Mouse (Mus musculus) stomach, postnatal 0 days (tissue): ENCODE measurements around the gene Ppard. TPM values are rescaled to one million over a fixed set of nuclear protein-coding genes. Genes with fewer than 3 reads are reported as not detected.
"Not testable (repeated sequence)": the region's sequence is repeated elsewhere in the genome, so short reads cannot be mapped to it uniquely, and the experiment has no call there.

Source experiments
- ATAC-seq: fragments of 200-750 bp; cut with Nextera tagmentation; 2 replicates; pipeline ENCODE4 v1.8.0; 2017; ENCODE audit not compliant: low FRiP score, low TSS enrichment
- DNase-seq: peaks from one replicate; pipeline ENCODE4 v3.0.0-alpha.2; 2016; ENCODE audit warnings: low spot score
- H3K27ac ChIP-seq: fragments of 300-500 bp; sonication (generic); replicated peaks from 2 replicates; pipeline ENCODE4 v1.5.1; 2014; ENCODE audit warnings: mild to moderate bottlenecking, control low read depth
- H3K27me3 ChIP-seq: fragments of 300-500 bp; sonication (generic); 2 replicates; pipeline ENCODE4 v1.6.1; 2014; ENCODE audit warnings: low read length; ENCODE audit not compliant: control insufficient read depth, insufficient read depth
- H3K36me3 ChIP-seq: fragments of 300-500 bp; sonication (generic); 2 replicates; pipeline ENCODE4 v1.6.1; 2014; ENCODE audit warnings: low read length, mixed read lengths; ENCODE audit not compliant: control insufficient read depth, insufficient read depth
- H3K4me1 ChIP-seq: fragments of 300-500 bp; sonication (generic); replicated peaks from 2 replicates; pipeline ENCODE4 v1.6.1; 2014; ENCODE audit warnings: antibody characterized with exemption; ENCODE audit not compliant: control insufficient read depth, insufficient read depth
- H3K4me2 ChIP-seq: fragments of 300-500 bp; sonication (generic); replicated peaks from 2 replicates; pipeline ENCODE4 v1.6.1; 2014; ENCODE audit warnings: low read depth, mild to moderate bottlenecking, control low read depth, moderate library complexity
- H3K4me3 ChIP-seq: fragments of 300-500 bp; sonication (generic); 2 replicates; pipeline ENCODE4 v1.5.1; 2014; ENCODE audit warnings: low read depth, low read length, control low read depth
- H3K9ac ChIP-seq: fragments of 300-500 bp; sonication (generic); 2 replicates; pipeline ENCODE4 v1.6.1; 2014; ENCODE audit warnings: mild to moderate bottlenecking, low read length, control low read depth, mixed read lengths
- H3K9me3 ChIP-seq: fragments of 300-500 bp; sonication (generic); 2 replicates; pipeline ENCODE4 v1.6.1; 2016; ENCODE audit warnings: low read length; ENCODE audit not compliant: control insufficient read depth
- CTCF ChIP-seq: IDR thresholded peaks from 2 replicates; pipeline ENCODE4 v1.5.1; 2016; ENCODE audit warnings: antibody characterized with exemption, low read depth, mild to moderate bottlenecking, moderate library complexity
- EP300 ChIP-seq: optimal IDR thresholded peaks from 2 replicates; pipeline ENCODE3; 2016; ENCODE audit warnings: antibody characterized with exemption
- WGBS: fragments of 180-500 bp; shearing (Covaris S2); extraction: QIAGEN DNeasy Blood & Tissue Kit; methylation state at CpG from one replicate; pipeline ENCODE4 v1.1.7; 2014; 5-methylcytosine and 5-hydroxymethylcytosine counted together
- polyA plus RNA-seq: library from polyadenylated mRNA; unstranded; fragments of >200 nt; fragmentation: Nextera tagmentation; extraction: Ambion mirVana; gene quantifications from 2 replicates; pipeline ENCODE4 v1.2.1, GENCODE M21; 2015

Gene Ppard
- polyA plus RNA-seq, 1 experiment from 2014 or later: 3.4 TPM

DNA sequence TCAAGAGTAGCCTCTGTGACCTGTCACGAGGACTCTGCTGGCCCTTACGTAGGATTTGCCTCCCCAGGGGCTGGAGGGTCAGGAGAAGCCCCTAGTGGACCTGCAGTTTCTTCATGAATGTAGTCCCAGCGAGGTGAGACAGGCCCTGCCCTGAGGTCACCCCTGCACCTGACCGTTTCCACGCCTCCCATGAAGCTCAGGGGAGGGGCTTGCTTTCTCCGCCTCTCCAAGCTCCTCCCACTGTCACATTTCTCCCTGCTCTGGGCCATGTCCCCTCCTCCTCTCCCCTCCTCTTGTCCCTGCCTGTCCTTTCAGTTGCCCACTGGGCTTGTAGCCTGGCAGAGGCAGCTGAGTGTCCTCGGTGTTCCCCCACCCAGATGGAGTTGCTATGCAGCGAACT, 84.6 kb downstream of the Ppard start:
- Histone ChIP-seq H3K27me3 (no peaks in the 10 kb centered on the region), H3K27ac (no peak overlapping the region), H3K9me3 (no peaks in the 10 kb centered on the region), H3K9ac (no peak overlapping the region), H3K36me3 (peaks cover 19% of the 10 kb centered on the region; the same call in 1 of the 2 replicates), H3K4me1 (0 out of 2 replicates have a peak, but pooled peaks cover 3% of the 10 kb centered on the region), H3K4me3 (no peak overlapping the region), H3K4me2 (no peak overlapping the region)
- WGBS: 72% methylated on average over 8 of the region's 8 CpGs
- TF ChIP-seq EP300 (no peak), CTCF (no peak)
- ATAC-seq (no peak), DNase-seq (no peak)

DNA sequence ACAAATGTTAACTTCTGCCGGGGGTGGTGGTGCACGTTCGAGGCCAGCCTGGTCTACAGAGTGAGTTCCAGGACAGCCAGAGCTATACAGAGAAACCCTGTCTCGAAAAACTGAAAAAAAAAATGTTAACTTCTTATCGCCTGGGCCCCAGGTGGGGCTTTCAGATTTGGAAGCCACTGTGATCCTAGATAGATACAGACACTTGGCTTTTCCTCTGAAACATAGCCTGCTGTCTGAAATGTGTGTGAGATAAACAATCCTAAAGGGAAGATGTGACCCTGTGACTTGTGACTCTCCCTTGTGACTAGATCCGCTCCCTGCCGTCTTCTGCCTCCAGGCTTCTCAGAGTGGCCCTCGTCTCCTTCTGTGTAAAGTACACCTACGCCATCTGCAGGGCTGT, 85.2 kb downstream of the Ppard start:
- Histone ChIP-seq H3K4me2 (no peak overlapping the region), H3K27ac (no peak overlapping the region), H3K36me3 (peaks cover 22% of the 10 kb centered on the region), H3K9ac (no peak overlapping the region), H3K27me3 (no peaks in the 10 kb centered on the region), H3K4me3 (no peak overlapping the region), H3K9me3 (no peaks in the 10 kb centered on the region), H3K4me1 (0 out of 2 replicates have a peak, but pooled peaks cover 3% of the 10 kb centered on the region)
- 77% methylated on average over 9 of the region's 9 CpGs for WGBS
- DNase-seq (no peak), ATAC-seq (no peak)
- TF ChIP-seq CTCF (no peak), EP300 (no peak)

DNA sequence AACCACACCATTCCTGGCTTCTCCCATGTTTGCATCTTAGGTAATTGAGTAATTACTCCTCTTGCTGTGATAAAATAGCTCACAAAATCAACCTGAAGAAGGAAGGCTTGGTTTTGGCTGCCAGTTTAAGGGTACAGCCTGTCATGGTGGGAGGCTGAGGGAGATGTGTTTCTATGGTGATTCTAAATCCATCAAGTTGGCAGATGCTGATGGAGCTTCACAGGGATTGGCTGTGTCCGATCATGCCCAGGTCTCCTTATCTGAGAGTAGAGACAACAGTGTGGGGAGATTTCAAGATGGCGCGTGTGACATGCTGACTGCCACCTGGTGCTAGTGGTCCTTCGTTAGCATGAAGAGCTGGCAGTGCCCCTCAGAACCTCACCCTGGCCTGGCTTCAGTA, 89.2 kb downstream of the Ppard start:
- Histone ChIP-seq H3K4me1 (no peaks in the 10 kb centered on the region), H3K4me2 (no peak overlapping the region), H3K27me3 (no peaks in the 10 kb centered on the region), H3K36me3 (peaks cover 22% of the 10 kb centered on the region), H3K27ac (no peak overlapping the region), H3K4me3 (no peak overlapping the region), H3K9ac (no peak overlapping the region), H3K9me3 (no peaks in the 10 kb centered on the region)
- no peak for DNase-seq
- TF ChIP-seq EP300: no peak
- no peak for TF ChIP-seq CTCF
- ATAC-seq: no peak
- 90% methylated on average over 4 of the region's 4 CpGs for WGBS

DNA sequence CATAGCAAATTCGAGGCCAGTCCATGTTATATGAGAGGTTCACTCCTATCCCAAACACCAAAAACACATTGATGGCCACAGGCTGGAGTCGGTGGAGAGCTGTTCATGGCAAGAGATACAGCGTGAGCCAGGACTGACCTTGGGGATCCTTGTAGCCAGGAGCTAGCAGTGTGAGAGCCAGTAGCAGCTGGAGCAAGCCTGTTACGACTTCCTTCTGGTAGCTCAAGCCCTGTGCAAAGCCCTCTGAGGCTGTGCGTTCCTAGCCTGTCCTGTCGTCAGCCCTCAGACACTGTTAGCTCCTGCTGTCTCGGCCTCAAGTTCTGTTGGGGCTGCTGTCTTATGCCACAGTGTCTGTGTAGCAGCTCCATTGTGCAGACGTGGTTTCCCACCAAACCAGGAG, 91.3 kb downstream of the Ppard start:
- Histone ChIP-seq H3K27me3 (no peaks in the 10 kb centered on the region), H3K4me2 (no peak overlapping the region), H3K4me1 (peaks cover 3% of the 10 kb centered on the region; the same call in 1 of the 2 replicates), H3K9ac (no peak overlapping the region), H3K36me3 (peaks cover 19% of the 10 kb centered on the region), H3K4me3 (no peak overlapping the region), H3K9me3 (no peaks in the 10 kb centered on the region), H3K27ac (no peak overlapping the region)
- 86% methylated on average over 8 of the region's 8 CpGs for WGBS
- DNase-seq (no peak), ATAC-seq (no peak)
- TF ChIP-seq CTCF (no peak), EP300 (no peak)

DNA sequence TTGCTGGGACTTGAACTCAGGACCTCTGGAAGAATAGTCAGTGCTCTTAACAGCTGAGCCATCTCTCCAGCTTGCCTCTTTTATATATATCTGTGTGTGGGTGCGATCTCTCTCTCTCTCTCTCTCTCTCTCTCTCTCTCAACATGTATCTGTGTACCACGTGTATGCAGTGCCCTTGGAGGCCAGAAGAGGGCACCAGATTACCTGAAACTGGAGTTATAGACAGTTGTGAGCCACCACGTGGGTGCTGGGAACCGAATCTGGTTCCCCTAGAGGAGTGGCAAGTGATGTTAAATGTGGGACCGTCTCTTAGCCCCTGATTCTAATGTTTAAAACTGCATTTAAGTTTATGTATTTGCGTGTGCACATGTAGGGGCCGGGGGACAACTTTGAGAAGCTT, 91.9 kb downstream of the Ppard start:
- DNase-seq, H3K9me3 ChIP-seq, H3K27me3 ChIP-seq, H3K4me1 ChIP-seq, ATAC-seq, H3K27ac ChIP-seq, H3K9ac ChIP-seq, H3K4me3 ChIP-seq, H3K4me2 ChIP-seq: not testable (repeated sequence)
- peak; percentile 40 for TF ChIP-seq CTCF
- 98% methylated on average over 7 of the region's 7 CpGs for WGBS
- peaks cover 16% of the 10 kb centered on the region for H3K36me3 ChIP-seq

DNA sequence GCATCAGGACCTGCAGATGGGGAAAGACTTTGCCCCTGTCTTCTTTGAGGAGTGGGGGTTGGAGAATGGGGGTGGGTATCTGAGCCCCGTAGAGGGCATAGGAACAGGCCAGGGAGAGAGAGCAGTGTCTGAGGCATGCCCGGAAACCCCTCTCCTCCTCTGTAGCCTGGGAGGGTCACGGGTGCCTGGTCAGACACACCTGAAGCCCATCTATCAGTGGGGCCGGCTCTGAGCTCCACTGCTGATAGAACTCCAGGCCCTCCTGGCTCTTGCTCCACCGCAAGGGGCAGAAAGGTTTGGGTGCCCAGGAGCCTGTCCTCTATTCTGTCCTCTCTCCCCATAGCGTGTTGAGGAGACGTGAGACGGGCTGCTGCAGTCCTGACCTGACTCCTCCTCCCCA, 93.3 kb downstream of the Ppard start:
- DNase-seq (no peak), ATAC-seq (no peak)
- Histone ChIP-seq H3K4me3 (no peak overlapping the region), H3K27ac (no peak overlapping the region), H3K27me3 (no peaks in the 10 kb centered on the region), H3K9me3 (no peaks in the 10 kb centered on the region), H3K4me1 (peaks cover 6% of the 10 kb centered on the region; the same call in 1 of the 2 replicates), H3K9ac (no peak overlapping the region), H3K36me3 (peaks cover 14% of the 10 kb centered on the region), H3K4me2 (no peak overlapping the region)
- 85% methylated on average over 8 of the region's 8 CpGs for WGBS
- TF ChIP-seq EP300 (no peak), CTCF (no peak)
